Mouse (Mus musculus) testis, adult 2 months (tissue): ENCODE results near the gene Atg4c. TPM values are rescaled to one million over a fixed set of nuclear protein-coding genes. Genes with fewer than 3 reads are reported as not detected.
A peak's percentile ranks its signal among the peaks of the same experiment; 100 is the strongest.

ENCODE experiments used
- H3K27ac ChIP-seq: fragments of 200-500 bp; 2 replicates; pipeline ENCODE4 v1.5.1; 2012; ENCODE audit warnings: low read depth, low read length; ENCODE audit not compliant: control insufficient read depth, insufficient read depth
- H3K27me3 ChIP-seq: fragments of 200-500 bp; 2 replicates; pipeline ENCODE4 v1.6.1; 2012; ENCODE audit warnings: mild to moderate bottlenecking, low read length, moderate library complexity; ENCODE audit not compliant: control insufficient read depth, insufficient read depth
- H3K36me3 ChIP-seq: fragments of 200-500 bp; 2 replicates; pipeline ENCODE4 v1.6.1; 2012; ENCODE audit warnings: mild to moderate bottlenecking, low read length; ENCODE audit not compliant: control insufficient read depth, insufficient read depth
- H3K4me1 ChIP-seq: fragments of 200-500 bp; 2 replicates; pipeline ENCODE4 v1.6.1; 2012; ENCODE audit warnings: low read length; ENCODE audit not compliant: control insufficient read depth, insufficient read depth
- H3K4me3 ChIP-seq: fragments of 200-500 bp; 2 replicates; pipeline ENCODE4 v1.5.1; 2012; ENCODE audit warnings: low read depth, mild to moderate bottlenecking, low read length, moderate library complexity, mixed read lengths; ENCODE audit not compliant: control insufficient read depth
- CTCF ChIP-seq: fragments of 200-500 bp; IDR thresholded peaks from 2 replicates; pipeline ENCODE4 v1.5.1; 2012; ENCODE audit warnings: low read depth, mild to moderate bottlenecking, inconsistent platforms, low read length, moderate library complexity; ENCODE audit not compliant: control insufficient read depth, insufficient read depth, insufficient replicate concordance
- POLR2A ChIP-seq: fragments of 200-500 bp; IDR thresholded peaks from 2 replicates; pipeline ENCODE4 v1.6.1; 2012; ENCODE audit warnings: low read depth, mild to moderate bottlenecking, inconsistent platforms, low read length, moderate library complexity; ENCODE audit not compliant: control insufficient read depth
- polyA plus RNA-seq: library from polyadenylated mRNA; depleted of rRNA; stranded (reverse); fragments of >200 nt; gene quantifications from 2 replicates; pipeline ENCODE4 v1.2.3, GENCODE M21; 2012

The Atg4c gene
- polyA plus RNA-seq, 1 experiment: 10.9 TPM

DNA sequence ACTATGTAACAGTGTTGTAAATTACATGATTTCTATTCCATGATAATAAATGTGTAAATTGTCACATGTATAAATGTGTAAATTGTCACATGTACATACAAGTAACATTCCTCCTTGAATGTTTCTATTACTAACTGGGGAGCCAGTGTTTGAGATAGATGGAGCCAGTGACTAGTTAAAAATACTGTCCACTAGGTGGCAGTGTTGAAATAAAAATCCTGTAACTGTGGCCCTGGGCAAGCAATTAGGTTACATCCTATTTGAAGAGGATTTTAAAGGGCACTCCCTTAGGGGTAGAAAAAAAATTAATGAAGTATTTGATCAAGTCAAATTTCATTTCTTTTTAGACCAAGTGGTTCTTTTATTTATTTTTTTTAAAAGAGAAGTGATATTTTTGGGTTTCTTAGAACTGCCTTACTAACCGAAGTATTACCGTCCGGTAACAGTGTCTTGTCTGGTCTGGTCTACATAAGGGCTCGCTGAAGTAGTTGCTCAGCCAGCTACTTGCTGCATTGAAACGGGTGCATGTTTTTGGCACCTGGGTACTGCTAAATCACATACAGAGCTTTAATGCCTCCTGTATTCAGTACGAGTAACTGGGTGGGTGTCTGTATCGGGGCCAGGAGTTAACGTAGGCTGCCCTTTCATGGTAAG lies 41.6 kb downstream of the Atg4c start:
- no peaks in the 10 kb centered on the region for H3K27me3 ChIP-seq
- no peaks in the 10 kb centered on the region; the same call in 1 of the 2 replicates for H3K36me3 ChIP-seq
- H3K27ac ChIP-seq: no peak overlapping the region
- no peak overlapping the region for H3K4me3 ChIP-seq
- no peak for TF ChIP-seq CTCF
- no peak for TF ChIP-seq POLR2A
- H3K4me1 ChIP-seq: no peaks in the 10 kb centered on the region

DNA sequence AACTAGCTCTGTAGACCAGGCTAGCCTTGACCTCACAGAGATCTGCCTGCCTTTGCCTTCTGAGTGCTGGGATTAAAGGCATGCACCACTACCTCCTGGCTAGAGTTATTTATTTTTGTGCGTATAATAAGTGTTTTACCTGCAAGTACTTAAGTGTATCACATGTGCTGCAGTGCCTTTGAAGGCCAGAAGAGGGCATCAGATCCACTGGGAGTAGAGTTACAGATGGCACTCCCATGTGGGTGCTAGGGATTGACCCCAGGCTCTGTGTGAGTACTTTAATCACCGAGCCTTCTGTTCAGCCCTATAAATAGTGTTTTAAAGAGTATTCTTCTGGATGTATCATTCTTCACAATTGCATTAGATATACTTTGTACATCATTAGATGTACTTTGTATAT lies 44.6 kb downstream of the Atg4c start:
- Histone ChIP-seq H3K36me3 (no peaks in the 10 kb centered on the region), H3K27me3 (no peaks in the 10 kb centered on the region), H3K27ac (no peak overlapping the region), H3K4me3 (no peak overlapping the region), H3K4me1 (no peaks in the 10 kb centered on the region)
- TF ChIP-seq CTCF (no peak; the same call in 1 of the 2 replicates), POLR2A (no peak)

GRCm38 (mm10) chr4:99241674-99242073 lies 47.9 kb downstream of the Atg4c start:
- Histone ChIP-seq H3K27me3 (no peaks in the 10 kb centered on the region), H3K27ac (no peak overlapping the region), H3K36me3 (no peaks in the 10 kb centered on the region), H3K4me3 (no peak overlapping the region), H3K4me1 (no peaks in the 10 kb centered on the region)
- TF ChIP-seq POLR2A (no peak), CTCF (peak; percentile 49; the same call in 1 of the 2 replicates)

GRCm38 (mm10) chr4:99249358-99249757 lies 55.6 kb downstream of the Atg4c start:
- H3K27ac ChIP-seq: no peak overlapping the region

DNA sequence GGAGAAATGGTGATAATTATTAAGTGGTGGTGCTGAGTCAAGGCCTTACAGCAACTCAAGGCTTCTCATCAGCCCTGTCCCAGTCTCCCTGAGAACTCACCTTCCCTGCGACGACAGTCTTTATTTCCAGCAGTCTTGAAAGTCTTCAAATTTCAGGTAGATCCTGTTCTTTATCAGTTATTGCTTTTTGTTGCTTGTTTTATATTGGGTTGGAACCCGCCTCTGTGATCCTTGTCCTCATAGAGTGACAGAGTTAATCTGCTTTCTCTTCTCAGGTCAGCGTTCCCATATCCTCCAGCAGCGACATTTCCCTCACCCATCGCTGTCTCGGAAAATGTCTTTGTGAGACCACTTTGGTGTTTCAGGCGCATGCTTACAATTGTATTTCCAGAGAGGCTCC lies 56.1 kb downstream of the Atg4c start:
- no peaks in the 10 kb centered on the region for H3K4me1 ChIP-seq
- H3K4me3 ChIP-seq: no peak overlapping the region
- no peak overlapping the region for H3K27ac ChIP-seq
- TF ChIP-seq CTCF (no peak), POLR2A (no peak)
- H3K36me3 ChIP-seq: no peaks in the 10 kb centered on the region
- H3K27me3 ChIP-seq: no peaks in the 10 kb centered on the region

More at GRCm38 (mm10) chr4:99249358-99249757, 55.6 kb downstream of the Atg4c start:
- TF ChIP-seq CTCF (no peak), POLR2A (no peak)
- H3K4me3 ChIP-seq: no peak overlapping the region
- H3K36me3 ChIP-seq: no peaks in the 10 kb centered on the region
- H3K4me1 ChIP-seq: no peaks in the 10 kb centered on the region
- no peaks in the 10 kb centered on the region for H3K27me3 ChIP-seq

GRCm38 (mm10) chr4:99252957-99253356 lies 59.2 kb downstream of the Atg4c start:
- no peak overlapping the region for H3K27ac ChIP-seq
- H3K36me3 ChIP-seq: no peaks in the 10 kb centered on the region
- no peak overlapping the region for H3K4me3 ChIP-seq
- H3K27me3 ChIP-seq: no peaks in the 10 kb centered on the region
- no peak for TF ChIP-seq POLR2A
- no peak for TF ChIP-seq CTCF
- H3K4me1 ChIP-seq: no peaks in the 10 kb centered on the region

- Histone ChIP-seq H3K36me3 (no peaks in the 10 kb centered on the region), H3K4me1 (no peaks in the 10 kb centered on the region), H3K27ac (no peak overlapping the region), H3K4me3 (no peak overlapping the region), H3K27me3 (no peaks in the 10 kb centered on the region)
- no peak for TF ChIP-seq CTCF
- no peak for TF ChIP-seq POLR2A
Measured at GRCm38 (mm10) chr4:99263191-99263590, 69.5 kb downstream of the Atg4c start.

- no peaks in the 10 kb centered on the region for H3K4me1 ChIP-seq
- no peaks in the 10 kb centered on the region for H3K36me3 ChIP-seq
- H3K27ac ChIP-seq: no peak overlapping the region
- H3K4me3 ChIP-seq: no peak overlapping the region
- no peaks in the 10 kb centered on the region for H3K27me3 ChIP-seq
- no peak for TF ChIP-seq POLR2A
- TF ChIP-seq CTCF: no peak
Measured at GRCm38 (mm10) chr4:99263663-99264062, 69.9 kb downstream of the Atg4c start.
